Mouse (Mus musculus) kidney, embryonic 15.5 days (tissue): ENCODE data around the gene Rin2. TPM values are rescaled to one million over a fixed set of nuclear protein-coding genes. Genes with fewer than 3 reads are reported as not detected.

Experiments
- ATAC-seq: fragments of 200-750 bp; cut with Nextera tagmentation; replicated peaks from 2 replicates; pipeline ENCODE4 v1.8.0; 2017; ENCODE audit warnings: moderate TSS enrichment; ENCODE audit not compliant: low FRiP score
- H3K27ac ChIP-seq: fragments of 300-500 bp; sonication (generic); 2 replicates; pipeline ENCODE4 v1.5.1; 2015; ENCODE audit warnings: mild to moderate bottlenecking, inconsistent platforms
- H3K27me3 ChIP-seq: fragments of 300-500 bp; sonication (generic); 2 replicates; pipeline ENCODE4 v1.6.1; 2015; ENCODE audit warnings: inconsistent platforms
- H3K36me3 ChIP-seq: fragments of 300-500 bp; sonication (generic); 2 replicates; pipeline ENCODE4 v1.6.1; 2015; ENCODE audit warnings: inconsistent platforms
- H3K4me1 ChIP-seq: fragments of 300-500 bp; sonication (generic); 2 replicates; pipeline ENCODE4 v1.6.1; 2015; ENCODE audit warnings: inconsistent platforms
- H3K4me2 ChIP-seq: fragments of 300-500 bp; sonication (generic); 2 replicates; pipeline ENCODE4 v1.6.1; 2015; ENCODE audit warnings: moderate library complexity, mild to moderate bottlenecking, inconsistent platforms
- H3K4me3 ChIP-seq: fragments of 300-500 bp; sonication (generic); replicated peaks from 2 replicates; pipeline ENCODE4 v1.5.1; 2015; ENCODE audit warnings: mild to moderate bottlenecking, inconsistent platforms
- H3K9ac ChIP-seq: fragments of 300-500 bp; sonication (generic); 2 replicates; pipeline ENCODE4 v1.6.1; 2015; ENCODE audit warnings: mild to moderate bottlenecking, inconsistent platforms
- H3K9me3 ChIP-seq: fragments of 300-500 bp; sonication (generic); replicated peaks from 2 replicates; pipeline ENCODE4 v1.6.1; 2016; ENCODE audit warnings: inconsistent platforms
- WGBS: fragments of 180-500 bp; shearing (Covaris S2); methylation state at CpG from one replicate; pipeline ENCODE4 v1.1.7; 2015; ENCODE audit warnings: mixed read lengths; 5-methylcytosine and 5-hydroxymethylcytosine counted together
- polyA plus RNA-seq: library from polyadenylated mRNA; unstranded; fragments of >200 nt; fragmentation: Nextera tagmentation; extraction: Ambion mirVana; gene quantifications from 2 replicates; pipeline ENCODE4 v1.2.1, GENCODE M21; 2015

Rin2 gene
- polyA plus RNA-seq, 1 experiment from 2014 or later, result 33.0 TPM

GRCm38 (mm10) chr2:145684891-145685290 lies 9.9 kb downstream of the Rin2 start:
- H3K36me3 ChIP-seq, result no peaks in the 10 kb centered on the region
- H3K9me3 ChIP-seq, result no peaks in the 10 kb centered on the region
- no peak overlapping the region for H3K27ac ChIP-seq
- no peaks in the 10 kb centered on the region for H3K27me3 ChIP-seq
- 77% methylated on average over 8 of the region's 8 CpGs for WGBS
- ATAC-seq, result no peak
- H3K4me3 ChIP-seq, result no peak overlapping the region
- no peak overlapping the region for H3K9ac ChIP-seq
- H3K4me2 ChIP-seq, result no peak overlapping the region
- H3K4me1 ChIP-seq, result peaks cover 46% of the 10 kb centered on the region

GRCm38 (mm10) chr2:145686017-145686416 lies 11.0 kb downstream of the Rin2 start:
- no peak overlapping the region for H3K4me3 ChIP-seq
- H3K27me3 ChIP-seq, result no peaks in the 10 kb centered on the region
- WGBS, result 79% methylated on average over 4 of the region's 4 CpGs
- peak; percentile 47; the same call in 1 of the 2 replicates for ATAC-seq
- H3K9ac ChIP-seq, result no peak overlapping the region
- H3K4me2 ChIP-seq, result no peak overlapping the region
- H3K36me3 ChIP-seq, result no peaks in the 10 kb centered on the region
- peaks cover 40% of the 10 kb centered on the region for H3K4me1 ChIP-seq
- no peaks in the 10 kb centered on the region for H3K9me3 ChIP-seq
- H3K27ac ChIP-seq, result no peak overlapping the region

DNA sequence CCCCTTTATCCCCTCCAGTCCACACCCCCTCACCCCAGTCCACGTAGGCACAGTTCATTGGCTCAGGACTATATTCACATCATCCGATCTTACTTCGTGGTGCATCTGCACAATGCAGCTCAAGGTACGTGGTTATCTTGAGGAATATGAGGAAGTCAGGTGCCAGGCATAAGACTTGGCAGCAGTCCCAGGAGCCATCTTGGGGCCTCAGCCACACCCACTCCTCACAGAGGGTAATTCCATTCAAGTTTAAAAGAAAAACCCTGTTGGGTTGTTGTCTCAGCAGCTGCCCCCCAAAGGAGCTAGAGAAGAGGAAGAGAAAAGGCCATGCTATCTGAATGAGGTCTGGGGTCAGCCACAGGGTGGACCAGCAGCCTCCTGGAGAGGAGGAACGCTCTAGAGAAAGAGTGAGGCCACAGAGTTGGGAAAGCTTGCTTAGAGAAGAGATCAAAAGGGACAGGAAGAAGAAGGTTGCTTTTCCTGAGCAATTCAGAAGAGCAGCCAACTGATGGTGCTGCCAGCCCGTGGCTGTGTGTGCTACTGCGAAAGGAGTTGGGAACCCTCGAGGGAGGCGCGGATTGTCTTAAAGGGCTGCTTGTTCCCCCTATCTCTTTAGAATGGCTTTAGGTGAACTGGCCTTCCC lies 16.5 kb downstream of the Rin2 start:
- H3K27ac ChIP-seq, result no peak overlapping the region
- no peaks in the 10 kb centered on the region for H3K9me3 ChIP-seq
- H3K4me1 ChIP-seq, result peaks cover 15% of the 10 kb centered on the region
- H3K27me3 ChIP-seq, result no peaks in the 10 kb centered on the region
- no peaks in the 10 kb centered on the region for H3K36me3 ChIP-seq
- WGBS, result 88% methylated on average over 10 of the region's 10 CpGs
- ATAC-seq, result no peak
- no peak overlapping the region for H3K4me3 ChIP-seq
- H3K9ac ChIP-seq, result no peak overlapping the region
- no peak overlapping the region for H3K4me2 ChIP-seq

GRCm38 (mm10) chr2:145697160-145697559 lies 22.1 kb downstream of the Rin2 start:
- ATAC-seq, result no peak

GRCm38 (mm10) chr2:145699414-145700071 lies 24.5 kb downstream of the Rin2 start:
- H3K9me3 ChIP-seq, result no peaks in the 10 kb centered on the region
- H3K27ac ChIP-seq, result no peak overlapping the region
- H3K9ac ChIP-seq, result no peak overlapping the region
- no peak overlapping the region for H3K4me2 ChIP-seq
- ATAC-seq, result peak; percentile 72
- no peaks in the 10 kb centered on the region for H3K27me3 ChIP-seq
- 34% methylated on average over 6 of the region's 6 CpGs for WGBS
- peaks cover 21% of the 10 kb centered on the region for H3K4me1 ChIP-seq
- H3K36me3 ChIP-seq, result peaks cover 9% of the 10 kb centered on the region
- H3K4me3 ChIP-seq, result no peak overlapping the region

More at GRCm38 (mm10) chr2:145697160-145697559, 22.1 kb downstream of the Rin2 start:
- 86% methylated on average over 6 of the region's 6 CpGs for WGBS
- Histone ChIP-seq H3K4me3 (no peak overlapping the region), H3K9ac (no peak overlapping the region), H3K27me3 (no peaks in the 10 kb centered on the region), H3K27ac (no peak overlapping the region), H3K4me2 (no peak overlapping the region), H3K36me3 (peaks cover 4% of the 10 kb centered on the region; the same call in 1 of the 2 replicates), H3K4me1 (peaks cover 21% of the 10 kb centered on the region), H3K9me3 (no peaks in the 10 kb centered on the region)

DNA sequence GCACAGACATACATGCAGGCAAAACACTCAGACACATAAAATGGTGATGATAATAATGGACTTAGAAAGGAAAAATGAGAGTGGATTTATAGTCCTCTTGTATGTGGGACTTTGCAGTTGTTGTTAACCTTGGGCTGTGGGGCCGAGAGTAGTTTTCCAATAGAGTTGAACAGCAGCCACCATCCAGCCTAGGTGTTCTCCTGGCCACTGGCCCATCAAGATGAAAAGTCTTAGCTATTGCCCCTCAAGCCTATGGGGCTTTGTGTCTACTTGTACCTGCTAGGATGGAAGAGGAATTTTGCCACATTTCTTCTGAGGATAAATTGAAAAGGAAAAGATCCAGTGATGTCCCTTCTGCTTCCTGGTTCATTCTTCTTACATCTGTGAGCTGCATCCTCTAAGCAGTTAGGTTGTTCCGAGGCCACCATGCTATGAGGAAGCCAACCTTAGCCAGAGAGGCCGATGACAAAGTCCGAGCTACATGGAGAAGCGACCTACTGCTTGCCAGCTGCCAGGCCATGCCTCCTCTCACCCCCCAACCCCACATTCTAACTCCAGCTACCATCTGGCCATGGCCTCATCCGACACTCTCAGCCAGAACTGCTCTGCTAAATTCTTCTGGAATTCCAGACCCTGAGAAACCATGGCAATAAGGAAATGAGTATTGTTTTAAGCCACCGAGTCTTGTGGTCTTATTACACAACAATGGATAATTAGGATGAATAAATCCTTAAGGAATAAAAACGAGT lies 25.4 kb downstream of the Rin2 start:
- whole genome bisulfite sequencing, result 60% methylated on average over 8 of the region's 8 CpGs
- 0 out of 2 replicates have a peak overlapping the region, but pooled peaks have one; percentile 41 for H3K27ac ChIP-seq
- peaks cover 14% of the 10 kb centered on the region for H3K36me3 ChIP-seq
- peaks cover 23% of the 10 kb centered on the region for H3K4me1 ChIP-seq
- no peak overlapping the region for H3K4me3 ChIP-seq
- H3K27me3 ChIP-seq, result no peaks in the 10 kb centered on the region
- no peak; the same call in 1 of the 2 replicates for ATAC-seq
- no peak overlapping the region for H3K9ac ChIP-seq
- no peak overlapping the region for H3K4me2 ChIP-seq
- no peaks in the 10 kb centered on the region for H3K9me3 ChIP-seq

DNA sequence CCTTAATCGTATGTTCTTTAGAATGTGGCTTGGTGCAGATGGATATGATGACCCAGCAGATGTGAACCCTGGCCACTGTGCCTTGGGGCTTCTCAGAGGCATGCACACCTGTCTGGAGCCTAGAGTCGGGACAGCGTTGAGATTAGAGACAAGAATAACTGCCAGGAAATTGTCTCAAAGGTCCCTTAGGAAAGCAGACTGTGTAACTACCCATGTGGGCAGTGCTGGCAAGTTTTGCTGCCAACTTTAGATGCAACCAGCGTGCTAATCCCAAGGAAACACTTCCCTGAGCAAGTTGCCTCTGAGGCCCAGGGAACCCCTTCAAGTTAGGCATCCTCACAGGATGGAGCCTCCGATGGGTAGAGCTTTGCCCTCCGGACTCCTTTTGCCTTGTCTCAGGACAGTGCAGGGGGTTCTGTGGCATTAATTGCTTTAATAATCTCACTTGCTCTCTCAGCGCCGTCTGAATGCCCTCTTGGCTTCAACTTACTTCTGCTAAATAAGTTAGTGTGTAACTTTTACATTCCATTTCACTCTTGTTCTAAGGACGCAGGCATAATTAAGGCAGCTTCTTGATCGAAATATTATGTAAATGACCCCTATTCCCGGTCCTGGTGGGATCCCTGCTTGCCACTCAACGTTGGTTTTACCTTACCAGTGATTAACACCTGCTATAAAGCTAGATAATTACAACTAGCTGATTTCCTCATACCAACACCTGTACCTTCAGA lies 26.8 kb downstream of the Rin2 start:
- H3K9me3 ChIP-seq, result no peaks in the 10 kb centered on the region

GRCm38 (mm10) chr2:145704738-145705137 lies 29.7 kb downstream of the Rin2 start:
- H3K36me3 ChIP-seq, result peaks cover 14% of the 10 kb centered on the region
- no peaks in the 10 kb centered on the region for H3K9me3 ChIP-seq

More for the DNA sequence above, 26.8 kb downstream of the Rin2 start:
- no peak overlapping the region for H3K9ac ChIP-seq
- ATAC-seq, result no peak
- H3K27me3 ChIP-seq, result no peaks in the 10 kb centered on the region
- H3K4me2 ChIP-seq, result no peak overlapping the region
- H3K4me1 ChIP-seq, result peaks cover 23% of the 10 kb centered on the region
- H3K27ac ChIP-seq, result no peak overlapping the region
- peaks cover 14% of the 10 kb centered on the region for H3K36me3 ChIP-seq
- H3K4me3 ChIP-seq, result no peak overlapping the region
- WGBS, result 74% methylated on average over 12 of the region's 12 CpGs

DNA sequence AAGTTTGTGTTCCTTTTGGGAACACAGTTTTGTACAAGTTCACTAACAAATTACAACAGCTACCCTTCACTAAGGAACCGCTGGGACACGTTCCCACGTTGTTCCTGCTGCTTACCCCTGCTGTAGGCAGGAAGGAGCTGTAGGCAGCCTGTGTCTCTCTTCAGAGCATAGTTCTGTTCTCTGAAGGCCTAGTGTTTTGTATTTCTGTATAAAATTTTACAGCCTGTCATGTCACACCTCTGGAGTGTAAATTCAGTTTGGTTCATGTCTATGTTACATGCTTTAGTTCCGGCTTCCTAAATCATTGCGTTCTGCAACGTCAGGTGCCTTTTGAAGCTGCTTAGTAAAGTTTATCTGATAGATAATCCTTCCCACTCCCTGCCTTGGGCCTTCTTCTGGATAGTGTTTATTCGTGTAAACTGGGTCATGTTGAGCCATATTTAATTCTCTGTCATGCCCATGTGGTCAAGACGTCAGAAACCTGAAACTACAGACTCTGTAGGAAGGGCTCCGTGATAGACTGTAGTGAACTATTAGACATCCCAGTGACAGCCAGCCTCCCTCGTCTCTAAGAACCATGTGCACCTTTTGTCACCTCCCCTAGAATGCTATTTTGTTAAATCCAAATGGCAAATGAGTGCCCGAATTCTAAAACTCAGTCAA lies 34.8 kb downstream of the Rin2 start:
- Histone ChIP-seq H3K4me3 (no peak overlapping the region), H3K27ac (no peak overlapping the region), H3K27me3 (no peaks in the 10 kb centered on the region), H3K4me2 (no peak overlapping the region), H3K36me3 (peaks cover 27% of the 10 kb centered on the region), H3K9ac (no peak overlapping the region), H3K4me1 (0 out of 2 replicates have a peak, but pooled peaks cover 8% of the 10 kb centered on the region), H3K9me3 (no peaks in the 10 kb centered on the region)
- 28% methylated on average over 11 of the region's 11 CpGs for WGBS
- ATAC-seq, result peak; percentile 70

More at GRCm38 (mm10) chr2:145704738-145705137, 29.7 kb downstream of the Rin2 start:
- H3K4me3 ChIP-seq, result no peak overlapping the region
- H3K27me3 ChIP-seq, result no peaks in the 10 kb centered on the region
- ATAC-seq, result no peak
- H3K4me2 ChIP-seq, result no peak overlapping the region
- peaks cover 21% of the 10 kb centered on the region for H3K4me1 ChIP-seq
- 71% methylated on average over 7 of the region's 7 CpGs for WGBS
- H3K9ac ChIP-seq, result no peak overlapping the region
- no peak overlapping the region for H3K27ac ChIP-seq

- no peak overlapping the region for H3K4me2 ChIP-seq
- H3K36me3 ChIP-seq, result peaks cover 31% of the 10 kb centered on the region
- 51% methylated on average over 3 of the region's 3 CpGs for WGBS
- no peak for ATAC-seq
- H3K9ac ChIP-seq, result no peak overlapping the region
- H3K4me3 ChIP-seq, result no peak overlapping the region
- no peaks in the 10 kb centered on the region for H3K9me3 ChIP-seq
- 0 out of 2 replicates have a peak, but pooled peaks cover 6% of the 10 kb centered on the region for H3K4me1 ChIP-seq
- no peaks in the 10 kb centered on the region for H3K27me3 ChIP-seq
- H3K27ac ChIP-seq, result no peak overlapping the region
These were observed 36.5 kb downstream of the Rin2 start for GRCm38 (mm10) chr2:145711512-145711911.

GRCm38 (mm10) chr2:145712026-145712425 lies 37.0 kb downstream of the Rin2 start:
- H3K9me3 ChIP-seq, result no peaks in the 10 kb centered on the region
- WGBS, result 24% methylated on average over 3 of the region's 3 CpGs
- H3K4me2 ChIP-seq, result no peak overlapping the region
- no peak overlapping the region for H3K9ac ChIP-seq
- H3K36me3 ChIP-seq, result peaks cover 31% of the 10 kb centered on the region
- H3K27ac ChIP-seq, result no peak overlapping the region
- ATAC-seq, result no peak
- H3K4me1 ChIP-seq, result 0 out of 2 replicates have a peak, but pooled peaks cover 6% of the 10 kb centered on the region
- H3K27me3 ChIP-seq, result no peaks in the 10 kb centered on the region
- no peak overlapping the region for H3K4me3 ChIP-seq
